Mouse (Mus musculus): ENCODE measurements around the gene Msmb. TPM values are rescaled to one million over a fixed set of nuclear protein-coding genes. Genes with fewer than 3 reads are reported as not detected.
"Not testable (repeated sequence)": the region's sequence is repeated elsewhere in the genome, so short reads cannot be mapped to it uniquely, and the experiment has no call there.

Gene Msmb
- polyA plus RNA-seq (2011; ENCODE audit: insufficient read length, low read depth, missing spikeins): not detected in 2 replicates

GRCm38 (mm10) chr14:32141723-32142122 lies at the start of gene Msmb:
Gene Msmb, plus strand, starts transcription at chr14:32142023.
- TF ChIP-seq POLR2A (IDR thresholded peaks at IDR 0.05; ENCODE audit: low read depth, low read length): no peak
- no peaks in the 10 kb centered on the region for H3K4me1 ChIP-seq (ENCODE audit: control insufficient read depth, insufficient read depth, low read length)
- H3K4me3 ChIP-seq (ENCODE audit: insufficient read depth, low read length): no peak within 1 kb of the TSS
- no peak within 1 kb of the TSS for H3K27ac ChIP-seq (ENCODE audit: insufficient read depth, low read length)

DNA sequence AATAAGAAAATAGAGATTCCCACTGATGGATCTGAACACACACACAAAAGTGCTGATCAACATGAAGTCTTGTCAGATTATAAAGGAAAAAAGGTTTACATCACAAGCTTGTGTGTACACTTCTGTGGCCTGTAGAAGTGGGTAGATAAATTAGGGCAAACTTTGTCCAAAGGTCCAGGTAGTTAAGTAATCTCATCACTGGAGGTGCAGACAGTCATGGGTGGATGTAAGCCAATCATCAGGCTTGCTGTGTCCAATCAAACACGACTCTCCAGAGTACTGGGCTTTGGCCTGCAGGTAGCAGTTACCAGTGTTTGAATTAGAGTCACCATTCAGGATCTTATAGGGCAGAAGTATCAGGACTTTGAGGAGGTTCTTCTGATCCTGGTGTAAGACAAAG lies 48.8 kb upstream of the Msmb start:
- Histone ChIP-seq H3K4me1 (ENCODE audit: control insufficient read depth, insufficient read depth, low read length) (peaks cover 2% of the 10 kb centered on the region; the same call in 1 of the 2 replicates), H3K4me3 (ENCODE audit: insufficient read depth, low read length) (no peak overlapping the region), H3K27ac (ENCODE audit: insufficient read depth, low read length) (no peak overlapping the region)
- TF ChIP-seq CTCF (IDR thresholded peaks at IDR 0.05; ENCODE audit: borderline replicate concordance, insufficient read depth, low read length): no peak
- TF ChIP-seq POLR2A (IDR thresholded peaks at IDR 0.05; ENCODE audit: low read depth, low read length): no peak

DNA sequence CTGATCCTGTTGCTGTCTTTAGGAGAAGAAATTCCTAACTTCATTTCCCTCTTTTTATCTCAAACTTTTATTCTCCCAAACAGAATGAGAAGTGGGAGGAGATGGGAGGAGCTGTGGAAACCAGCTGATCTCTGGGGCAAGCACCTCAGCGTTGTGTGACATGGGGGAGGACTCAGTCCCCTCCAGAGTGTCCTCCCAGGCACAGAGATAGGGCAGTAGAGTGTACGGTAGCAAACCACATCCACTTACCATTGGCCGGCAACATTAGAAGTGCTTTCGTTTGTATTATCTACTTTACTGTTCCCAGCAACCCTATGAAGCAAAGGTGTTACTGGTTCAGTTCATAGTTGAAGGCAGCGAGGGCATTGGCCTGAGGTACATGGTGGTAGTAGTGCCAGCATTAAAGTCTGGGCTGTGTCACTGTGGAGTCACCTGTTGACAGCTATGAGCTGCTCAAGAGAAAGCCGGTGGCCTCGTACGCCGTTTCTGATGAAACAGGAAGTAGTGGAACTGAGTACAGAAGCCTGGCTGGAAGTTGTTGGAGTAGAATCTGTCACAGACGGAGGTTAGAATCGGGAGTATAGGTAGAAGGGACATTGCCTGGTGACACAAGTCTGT lies 48.2 kb upstream of the Msmb start:
- Histone ChIP-seq H3K27ac (ENCODE audit: insufficient read depth, low read length) (no peak overlapping the region), H3K4me3 (ENCODE audit: insufficient read depth, low read length) (no peak overlapping the region), H3K4me1 (ENCODE audit: control insufficient read depth, insufficient read depth, low read length) (peaks cover 2% of the 10 kb centered on the region; the same call in 1 of the 2 replicates)
- TF ChIP-seq POLR2A (IDR thresholded peaks at IDR 0.05; ENCODE audit: low read depth, low read length) (no peak), CTCF (IDR thresholded peaks at IDR 0.05; ENCODE audit: borderline replicate concordance, insufficient read depth, low read length) (no peak)

DNA sequence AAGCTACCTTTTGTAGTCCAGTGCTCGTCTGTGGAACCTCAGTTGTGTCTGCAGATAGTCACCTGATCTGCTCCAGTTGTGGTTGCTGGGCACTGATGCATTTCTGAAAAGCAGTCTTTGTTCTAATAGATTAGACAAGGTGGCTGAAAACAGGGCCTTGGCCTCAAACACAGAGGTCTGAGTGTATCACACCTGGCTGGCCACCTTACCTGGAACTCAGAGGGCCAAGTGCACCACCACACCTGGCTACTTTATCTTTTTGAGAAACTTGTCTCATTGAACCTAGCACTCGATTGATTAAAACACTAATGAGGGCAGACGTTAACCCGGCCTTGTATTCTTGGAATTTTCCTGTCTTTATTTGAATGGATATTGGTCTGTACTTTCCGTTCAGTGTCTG lies 46.2 kb upstream of the Msmb start:
- Histone ChIP-seq H3K4me3 (ENCODE audit: insufficient read depth, low read length) (no peak overlapping the region), H3K4me1 (ENCODE audit: control insufficient read depth, insufficient read depth, low read length) (no peaks in the 10 kb centered on the region; the same call in 1 of the 2 replicates), H3K27ac (ENCODE audit: insufficient read depth, low read length) (no peak overlapping the region)
- TF ChIP-seq POLR2A (IDR thresholded peaks at IDR 0.05; ENCODE audit: low read depth, low read length) (no peak), CTCF (IDR thresholded peaks at IDR 0.05; ENCODE audit: borderline replicate concordance, insufficient read depth, low read length) (no peak)

GRCm38 (mm10) chr14:32096740-32097139 lies 45.1 kb upstream of the Msmb start:
- H3K4me1 ChIP-seq (ENCODE audit: control insufficient read depth, insufficient read depth, low read length): no peaks in the 10 kb centered on the region
- TF ChIP-seq CTCF (IDR thresholded peaks at IDR 0.05; ENCODE audit: borderline replicate concordance, insufficient read depth, low read length) (no peak), POLR2A (IDR thresholded peaks at IDR 0.05; ENCODE audit: low read depth, low read length) (no peak)

GRCm38 (mm10) chr14:32097691-32098090 lies 44.1 kb upstream of the Msmb start:
- TF ChIP-seq CTCF (IDR thresholded peaks at IDR 0.05; ENCODE audit: borderline replicate concordance, insufficient read depth, low read length) (no peak), POLR2A (IDR thresholded peaks at IDR 0.05; ENCODE audit: low read depth, low read length) (no peak)
- H3K4me3 ChIP-seq (ENCODE audit: insufficient read depth, low read length): no peak overlapping the region
- H3K4me1 ChIP-seq (ENCODE audit: control insufficient read depth, insufficient read depth, low read length): no peaks in the 10 kb centered on the region
- no peak overlapping the region for H3K27ac ChIP-seq (ENCODE audit: insufficient read depth, low read length)

More at GRCm38 (mm10) chr14:32096740-32097139, 45.1 kb upstream of the Msmb start:
- no peak overlapping the region for H3K4me3 ChIP-seq (ENCODE audit: insufficient read depth, low read length)
- H3K27ac ChIP-seq (ENCODE audit: insufficient read depth, low read length): no peak overlapping the region

DNA sequence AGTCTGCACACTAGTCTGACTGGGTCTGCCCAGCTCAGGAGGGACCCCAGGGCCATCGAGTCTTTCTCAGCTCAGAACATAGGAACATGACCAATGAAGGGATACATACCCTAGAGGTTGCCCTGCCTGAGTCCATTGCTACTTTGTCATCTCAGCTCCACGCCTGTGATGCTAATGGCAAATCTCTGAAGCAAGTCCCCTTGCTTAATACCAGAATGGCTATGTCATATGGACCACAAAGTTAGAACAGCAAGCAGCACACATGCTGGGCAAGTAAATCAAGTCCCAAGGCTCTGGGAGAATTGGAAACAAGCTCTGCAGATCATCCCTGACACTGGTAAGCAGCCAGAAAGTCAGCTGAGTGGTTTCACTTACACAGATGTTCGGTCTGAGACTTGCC lies 42.9 kb upstream of the Msmb start:
- TF ChIP-seq POLR2A (IDR thresholded peaks at IDR 0.05; ENCODE audit: low read depth, low read length) (no peak), CTCF (IDR thresholded peaks at IDR 0.05; ENCODE audit: borderline replicate concordance, insufficient read depth, low read length) (no peak)
- Histone ChIP-seq H3K27ac (ENCODE audit: insufficient read depth, low read length) (no peak overlapping the region), H3K4me1 (ENCODE audit: control insufficient read depth, insufficient read depth, low read length) (no peaks in the 10 kb centered on the region), H3K4me3 (ENCODE audit: insufficient read depth, low read length) (no peak overlapping the region)

- H3K4me3 ChIP-seq (ENCODE audit: insufficient read depth, low read length): no peak overlapping the region
- no peak overlapping the region for H3K27ac ChIP-seq (ENCODE audit: insufficient read depth, low read length)
- H3K4me1 ChIP-seq (ENCODE audit: control insufficient read depth, insufficient read depth, low read length): no peaks in the 10 kb centered on the region
- TF ChIP-seq CTCF (IDR thresholded peaks at IDR 0.05; ENCODE audit: borderline replicate concordance, insufficient read depth, low read length) (no peak), POLR2A (IDR thresholded peaks at IDR 0.05; ENCODE audit: low read depth, low read length) (no peak)
Measured at GRCm38 (mm10) chr14:32103556-32103955, 38.3 kb upstream of the Msmb start.

DNA sequence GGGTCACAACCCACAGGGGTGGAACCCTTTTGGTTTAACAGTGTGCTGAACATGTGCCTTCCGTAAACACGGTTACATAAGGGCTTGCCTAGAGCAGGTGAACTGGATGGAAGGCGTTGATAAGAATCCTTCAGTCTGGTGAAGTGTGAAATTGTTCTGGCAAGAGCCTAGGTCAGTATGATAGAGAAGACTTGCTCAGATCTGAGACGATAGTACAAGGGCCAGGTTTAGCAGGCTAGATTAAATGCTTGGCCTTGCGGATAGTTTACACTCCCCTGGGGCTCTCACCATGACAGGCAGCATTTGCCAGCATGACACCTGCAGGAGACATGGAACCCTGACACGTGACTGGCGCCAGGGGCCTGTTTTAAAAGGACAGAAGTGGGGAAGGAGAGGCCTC lies 36.2 kb upstream of the Msmb start:
- no peaks in the 10 kb centered on the region for H3K4me1 ChIP-seq (ENCODE audit: control insufficient read depth, insufficient read depth, low read length)
- no peak for TF ChIP-seq CTCF (IDR thresholded peaks at IDR 0.05; ENCODE audit: borderline replicate concordance, insufficient read depth, low read length)
- TF ChIP-seq POLR2A (IDR thresholded peaks at IDR 0.05; ENCODE audit: low read depth, low read length): no peak
- no peak overlapping the region for H3K4me3 ChIP-seq (ENCODE audit: insufficient read depth, low read length)

DNA sequence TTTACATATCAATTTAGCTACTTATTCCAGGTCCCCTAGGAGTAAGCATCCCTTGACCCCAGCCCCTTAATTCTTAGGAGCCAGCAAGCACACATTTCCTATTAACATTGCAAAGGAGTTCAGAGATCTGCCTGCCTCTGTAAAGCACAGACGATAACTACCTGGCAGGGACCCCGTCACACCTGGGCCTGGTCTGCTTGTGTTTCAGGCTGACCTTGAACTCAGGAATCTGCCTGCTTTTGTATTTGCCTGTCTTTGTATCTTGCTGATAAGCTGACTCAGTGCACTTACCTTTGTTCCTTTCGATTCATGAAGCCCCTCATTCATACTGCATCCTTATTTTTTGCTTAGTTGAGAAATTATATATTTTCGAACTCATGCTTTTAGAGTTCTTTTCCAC lies 34.9 kb upstream of the Msmb start:
- Histone ChIP-seq H3K4me1 (ENCODE audit: control insufficient read depth, insufficient read depth, low read length) (no peaks in the 10 kb centered on the region), H3K27ac (ENCODE audit: insufficient read depth, low read length) (no peak overlapping the region), H3K4me3 (ENCODE audit: insufficient read depth, low read length) (no peak overlapping the region)
- no peak for TF ChIP-seq CTCF (IDR thresholded peaks at IDR 0.05; ENCODE audit: borderline replicate concordance, insufficient read depth, low read length)
- no peak for TF ChIP-seq POLR2A (IDR thresholded peaks at IDR 0.05; ENCODE audit: low read depth, low read length)

More for the DNA sequence above, 36.2 kb upstream of the Msmb start:
- H3K27ac ChIP-seq (ENCODE audit: insufficient read depth, low read length): no peak overlapping the region

GRCm38 (mm10) chr14:32112124-32112523 lies 29.7 kb upstream of the Msmb start:
- H3K4me3 ChIP-seq (ENCODE audit: insufficient read depth, low read length); H3K27ac ChIP-seq (ENCODE audit: insufficient read depth, low read length); H3K4me1 ChIP-seq (ENCODE audit: control insufficient read depth, insufficient read depth, low read length): not testable (repeated sequence)
